Mouse (Mus musculus) midbrain, embryonic 16.5 days (tissue): ENCODE results near the gene Hist2h3c2. TPM values are rescaled to one million over a fixed set of nuclear protein-coding genes. Genes with fewer than 3 reads are reported as not detected.
A peak's percentile ranks its signal among the peaks of the same experiment; 100 is the strongest.

Experiments
- ATAC-seq: fragments of 200-750 bp; cut with Nextera tagmentation; 2 replicates; pipeline ENCODE4 v1.8.0; 2017; ENCODE audit warnings: moderate TSS enrichment
- H3K27ac ChIP-seq: fragments of 300-500 bp; sonication (generic); 2 replicates; pipeline ENCODE4 v1.5.1; 2014; ENCODE audit warnings: mild to moderate bottlenecking, low read length, mixed read lengths
- H3K27me3 ChIP-seq: fragments of 300-500 bp; sonication (generic); 2 replicates; pipeline ENCODE4 v1.6.1; 2014; ENCODE audit warnings: low read depth, low read length, mixed read lengths; ENCODE audit not compliant: control insufficient read depth, insufficient read depth
- H3K36me3 ChIP-seq: fragments of 300-500 bp; sonication (generic); 2 replicates; pipeline ENCODE4 v1.6.1; 2014; ENCODE audit warnings: mild to moderate bottlenecking, low read length, moderate library complexity, mixed read lengths; ENCODE audit not compliant: control insufficient read depth, insufficient read depth
- H3K4me1 ChIP-seq: fragments of 300-500 bp; sonication (generic); 2 replicates; pipeline ENCODE4 v1.6.1; 2014; ENCODE audit warnings: mild to moderate bottlenecking, low read length, mixed read lengths; ENCODE audit not compliant: control insufficient read depth, insufficient read depth
- H3K4me2 ChIP-seq: fragments of 300-500 bp; sonication (generic); 2 replicates; pipeline ENCODE4 v1.6.1; 2014; ENCODE audit warnings: mild to moderate bottlenecking, low read length, mixed read lengths
- H3K4me3 ChIP-seq: fragments of 300-500 bp; sonication (generic); 2 replicates; pipeline ENCODE4 v1.5.1; 2014; ENCODE audit warnings: low read depth, mild to moderate bottlenecking, low read length, moderate library complexity, mixed read lengths
- H3K9ac ChIP-seq: fragments of 300-500 bp; sonication (generic); 2 replicates; pipeline ENCODE4 v1.6.1; 2014; ENCODE audit warnings: low read depth, low read length, mixed read lengths
- H3K9me3 ChIP-seq: fragments of 300-500 bp; sonication (generic); replicated peaks from 2 replicates; pipeline ENCODE4 v1.6.1; 2014; ENCODE audit warnings: mild to moderate bottlenecking, low read length, mixed read lengths; ENCODE audit not compliant: control insufficient read depth, poor library complexity, severe bottlenecking
- WGBS: fragments of 180-500 bp; shearing (Covaris S2); extraction: QIAGEN DNeasy Blood & Tissue Kit; methylation state at CpG from one replicate; pipeline ENCODE4 v1.1.7; 2014; 5-methylcytosine and 5-hydroxymethylcytosine counted together
- polyA plus RNA-seq: library from polyadenylated mRNA; unstranded; fragments of >200 nt; fragmentation: Nextera tagmentation; extraction: Ambion mirVana; gene quantifications from 2 replicates; pipeline ENCODE4 v1.2.1, GENCODE M21; 2015

Gene Hist2h3c2
- polyA plus RNA-seq, 1 experiment from 2014 or later = 1.3 TPM

- no peaks in the 10 kb centered on the region for H3K9me3 ChIP-seq
- peak within 1 kb of the TSS; percentile 96 for H3K27ac ChIP-seq
- peaks cover 15% of the 10 kb centered on the region; the same call in 1 of the 2 replicates for H3K4me1 ChIP-seq
- H3K4me3 ChIP-seq = peak within 1 kb of the TSS; percentile 45
- H3K36me3 ChIP-seq = no peaks in the 10 kb centered on the region
- no peaks in the 10 kb centered on the region for H3K27me3 ChIP-seq
- H3K9ac ChIP-seq = peak within 1 kb of the TSS; percentile 75
- peak within 1 kb of the TSS; percentile 56 for H3K4me2 ChIP-seq
- under 1% methylated on average over 40 of the region's 40 CpGs for WGBS
- peak; percentile 91 for ATAC-seq
These were observed 24.1 kb upstream of the Hist2h3c2 start, which contains the start of gene Hist2h4 for GRCm38 (mm10) chr3:96262979-96263550. Hist2h4 (minus strand) TSS chr3:96263311.

GRCm38 (mm10) chr3:96262216-96262875 is 23.4 kb upstream of the Hist2h3c2 start:
- Histone ChIP-seq H3K27me3 (no peaks in the 10 kb centered on the region), H3K4me2 (peak overlapping the region; percentile 56), H3K4me1 (peaks cover 12% of the 10 kb centered on the region; the same call in 1 of the 2 replicates), H3K9me3 (no peaks in the 10 kb centered on the region), H3K9ac (peak overlapping the region; percentile 75), H3K4me3 (peak overlapping the region; percentile 45), H3K36me3 (no peaks in the 10 kb centered on the region), H3K27ac (peak overlapping the region; percentile 96)
- peak; percentile 86 for ATAC-seq
- WGBS = under 1% methylated on average over 19 of the region's 19 CpGs

DNA sequence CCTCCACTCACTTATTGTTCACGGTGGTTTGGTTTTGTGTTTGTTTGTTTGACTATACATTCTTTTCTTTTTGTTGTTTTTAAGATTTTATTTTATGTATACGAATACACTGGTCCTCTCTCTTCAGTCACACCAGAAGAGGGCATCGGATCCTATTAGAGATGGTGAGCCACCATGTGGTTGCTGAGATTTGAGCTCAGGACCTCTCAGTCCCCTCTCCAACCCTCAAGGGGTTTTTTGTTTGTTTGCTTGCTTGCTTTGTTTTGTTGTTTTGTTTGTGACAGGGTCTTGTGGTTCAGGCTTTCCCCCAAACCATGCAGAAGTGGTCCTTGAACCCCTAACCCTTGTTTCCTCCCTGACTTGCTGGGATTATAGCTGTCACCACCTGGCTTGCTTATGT is 22.7 kb upstream of the Hist2h3c2 start:
- peak overlapping the region; percentile 45 for H3K4me3 ChIP-seq
- peaks cover 12% of the 10 kb centered on the region; the same call in 1 of the 2 replicates for H3K4me1 ChIP-seq
- H3K4me2 ChIP-seq = peak overlapping the region; percentile 56
- no peaks in the 10 kb centered on the region for H3K27me3 ChIP-seq
- peak overlapping the region; percentile 75 for H3K9ac ChIP-seq
- no peaks in the 10 kb centered on the region for H3K9me3 ChIP-seq
- H3K36me3 ChIP-seq = no peaks in the 10 kb centered on the region
- no peak for ATAC-seq
- peak overlapping the region; percentile 96 for H3K27ac ChIP-seq
- WGBS = 56% methylated on average over 3 of the region's 3 CpGs

DNA sequence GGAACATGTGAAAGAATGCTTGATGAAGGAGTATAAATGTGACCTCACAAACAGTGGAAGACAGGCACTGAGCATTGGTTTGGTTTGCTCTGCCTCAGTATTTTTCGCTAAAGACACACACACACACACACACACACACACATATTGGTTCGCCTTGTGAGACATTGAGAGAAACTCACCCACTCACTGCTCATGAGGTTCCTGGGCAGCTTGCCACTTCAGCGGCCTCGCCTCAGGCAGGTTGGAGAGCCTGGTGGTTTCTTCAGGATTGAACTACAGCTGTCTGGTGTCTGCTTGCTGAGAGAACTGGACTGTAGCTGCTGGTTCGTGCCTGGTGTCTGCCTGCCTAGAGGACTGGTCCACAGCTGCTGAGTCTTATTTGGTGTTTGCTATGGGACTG is 21.3 kb upstream of the Hist2h3c2 start:
- no peak for ATAC-seq
- no peak overlapping the region for H3K27ac ChIP-seq
- H3K9ac ChIP-seq = no peak overlapping the region
- 89% methylated on average over 5 of the region's 5 CpGs for WGBS
- no peaks in the 10 kb centered on the region for H3K27me3 ChIP-seq
- H3K4me3 ChIP-seq = no peak overlapping the region
- no peak overlapping the region for H3K4me2 ChIP-seq
- H3K4me1 ChIP-seq = peaks cover 12% of the 10 kb centered on the region; the same call in 1 of the 2 replicates
- no peaks in the 10 kb centered on the region for H3K36me3 ChIP-seq
- H3K9me3 ChIP-seq = no peaks in the 10 kb centered on the region

GRCm38 (mm10) chr3:96257190-96257589 is 18.3 kb upstream of the Hist2h3c2 start:
- WGBS = 84% methylated on average over 3 of the region's 3 CpGs
- ATAC-seq = no peak
- no peaks in the 10 kb centered on the region for H3K27me3 ChIP-seq

DNA sequence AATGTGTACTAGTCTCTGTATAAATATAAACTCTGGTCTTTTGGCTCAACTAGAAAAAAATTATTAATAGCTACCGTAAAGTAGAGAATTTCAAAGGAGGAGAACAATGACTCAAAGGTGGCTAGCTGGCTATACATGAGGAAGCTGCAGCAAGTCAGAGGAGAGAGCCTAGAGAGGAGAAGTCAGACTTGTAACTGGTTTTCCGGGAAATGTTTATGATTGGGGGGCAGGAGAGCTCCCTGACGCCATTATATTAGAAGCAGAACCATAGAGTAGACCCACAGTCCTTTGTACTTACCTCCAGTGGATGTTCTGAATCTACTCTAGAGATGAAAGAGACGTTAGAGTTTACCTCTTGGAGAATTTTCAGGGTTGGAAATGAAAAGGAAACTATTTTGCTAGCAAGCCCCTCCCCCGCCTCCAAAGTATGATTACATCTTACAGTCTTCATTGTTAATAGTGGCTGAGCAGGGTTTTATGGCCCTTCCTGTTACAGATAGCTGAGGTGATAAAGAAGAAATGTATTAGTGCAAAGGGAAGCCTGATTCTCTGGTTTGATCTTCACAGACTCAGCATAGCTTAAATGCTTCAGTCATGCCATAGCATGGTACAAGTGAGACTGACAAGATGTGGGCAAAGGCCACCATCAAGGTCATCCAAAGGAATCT is 17.1 kb upstream of the Hist2h3c2 start:
- no peak overlapping the region for H3K27ac ChIP-seq
- no peak overlapping the region for H3K9ac ChIP-seq
- no peak for ATAC-seq
- H3K9me3 ChIP-seq = no peaks in the 10 kb centered on the region
- H3K27me3 ChIP-seq = no peaks in the 10 kb centered on the region
- H3K4me1 ChIP-seq = 0 out of 2 replicates have a peak, but pooled peaks cover under 1% of the 10 kb centered on the region
- no peak overlapping the region for H3K4me2 ChIP-seq
- no peak overlapping the region for H3K4me3 ChIP-seq
- 86% methylated on average over 5 of the region's 5 CpGs for whole genome bisulfite sequencing
- H3K36me3 ChIP-seq = no peaks in the 10 kb centered on the region

More at GRCm38 (mm10) chr3:96257190-96257589, 18.3 kb upstream of the Hist2h3c2 start:
- Histone ChIP-seq H3K27ac (no peak overlapping the region), H3K4me2 (no peak overlapping the region), H3K4me3 (no peak overlapping the region), H3K4me1 (peaks cover 7% of the 10 kb centered on the region; the same call in 1 of the 2 replicates), H3K36me3 (no peaks in the 10 kb centered on the region), H3K9ac (no peak overlapping the region), H3K9me3 (no peaks in the 10 kb centered on the region)

GRCm38 (mm10) chr3:96254683-96255355 is 15.9 kb upstream of the Hist2h3c2 start:
- no peak overlapping the region for H3K4me2 ChIP-seq
- H3K9me3 ChIP-seq = no peaks in the 10 kb centered on the region
- H3K9ac ChIP-seq = no peak overlapping the region
- 57% methylated on average over 10 of the region's 10 CpGs for WGBS
- no peak for ATAC-seq
- H3K27ac ChIP-seq = no peak overlapping the region
- no peaks in the 10 kb centered on the region for H3K36me3 ChIP-seq
- H3K4me3 ChIP-seq = no peak overlapping the region
- H3K4me1 ChIP-seq = no peaks in the 10 kb centered on the region
- H3K27me3 ChIP-seq = no peaks in the 10 kb centered on the region

DNA sequence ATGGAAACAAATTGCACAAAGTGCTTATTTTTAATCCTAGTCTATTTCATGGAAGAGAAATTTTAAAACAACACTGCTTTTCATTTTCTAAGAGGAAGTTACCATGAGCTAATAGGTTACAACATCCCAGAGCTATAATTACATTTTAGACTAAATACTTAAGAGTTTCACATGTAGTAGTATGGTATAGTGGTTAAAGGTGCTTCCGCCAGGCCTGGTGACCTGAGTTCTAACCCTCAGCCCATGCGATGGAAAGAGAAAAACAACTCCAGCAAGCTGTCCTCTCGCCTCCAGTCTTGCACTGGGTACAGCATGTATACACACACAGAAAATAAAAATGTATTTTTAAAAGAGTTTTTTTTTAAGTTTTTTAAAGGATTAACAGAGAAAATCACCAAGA is 12.9 kb upstream of the Hist2h3c2 start:
- Histone ChIP-seq H3K27ac (no peak overlapping the region), H3K27me3 (no peaks in the 10 kb centered on the region), H3K4me2 (no peak overlapping the region), H3K9ac (no peak overlapping the region), H3K9me3 (no peaks in the 10 kb centered on the region), H3K4me1 (peaks cover 5% of the 10 kb centered on the region), H3K4me3 (no peak overlapping the region), H3K36me3 (no peaks in the 10 kb centered on the region)
- WGBS = 89% methylated on average over 3 of the region's 3 CpGs
- ATAC-seq = no peak
